Comparison of ENCODE assay signal across 7 mouse cellular contexts in the genomic region with DNA sequence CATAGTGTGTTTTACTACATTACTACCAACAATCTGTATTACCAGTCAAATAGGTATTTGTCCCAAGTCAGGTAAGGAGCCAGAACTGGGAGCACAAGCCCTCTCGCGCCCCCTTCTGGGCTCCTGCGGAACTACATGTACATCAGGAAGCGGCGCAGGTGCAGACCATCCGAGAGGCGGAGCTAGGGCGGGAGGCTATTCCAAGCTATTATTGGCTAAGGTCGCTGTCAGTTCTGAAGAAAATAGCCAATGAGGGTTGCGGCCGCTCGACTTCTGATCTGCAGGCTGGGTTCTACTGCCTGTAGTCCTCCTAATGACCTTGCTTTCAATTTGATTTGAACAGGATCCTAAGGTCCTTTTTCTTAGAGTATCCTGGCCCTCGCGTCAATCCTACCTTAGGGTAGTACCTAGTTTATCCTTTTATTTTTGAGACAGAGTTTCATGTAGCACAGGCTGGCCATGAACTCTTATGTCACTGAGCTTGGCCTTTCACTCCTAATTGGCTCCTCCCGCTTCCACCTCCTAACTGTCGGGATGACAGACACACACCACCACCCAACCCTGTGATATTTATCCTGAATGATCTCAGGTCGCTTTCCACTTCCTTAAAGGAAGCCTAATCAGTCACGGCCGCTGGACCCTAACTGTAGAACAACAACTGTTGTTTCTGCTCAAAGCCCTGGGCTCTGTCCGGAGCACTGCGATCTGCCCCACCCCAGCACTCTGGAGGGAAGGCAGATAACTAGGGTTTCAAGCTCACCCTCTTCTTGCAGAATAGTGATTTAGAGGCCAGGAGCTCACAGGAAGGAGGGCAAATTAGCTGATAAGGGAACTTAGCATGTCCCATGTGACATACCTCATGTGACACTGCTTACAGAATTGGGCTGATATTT. TPM values are rescaled to one million over a fixed set of nuclear protein-coding genes. Genes with fewer than 3 reads are reported as not detected.
DNase-seq lines count a peak whose midpoint lies in the region; ATAC-seq lines count a peak whose summit lies in the region.

No protein-coding gene starts in this region.

- intact Hi-C loops in left cerebral cortex, postnatal 25 days (cut with DNase I) = loop anchor here (5.0 kb wide), 1 partner anchor 68 kb away; no protein-coding TSS in a partner anchor

- WGBS in intestine, embryonic 15.5 days = 12% methylated on average over 21 of the region's 21 CpGs
- WGBS in midbrain, embryonic 10.5 days = 16% methylated on average over 21 of the region's 21 CpGs

- H3K4me2 ChIP-seq in intestine, embryonic 15.5 days (replicated peaks) = peak overlapping the region; percentile 47

- peak; percentile 94 to 95 for DNase-seq in adrenal gland, adult 18-20 months (ENCODE audit: low spot score in 2 of 2)
- DNase-seq in embryo, embryonic 11 days = peak; percentile 92
- DNase-seq in gastrocnemius, postnatal 25 days = peak; percentile 87
- DNase-seq in left cerebral cortex, postnatal 25 days (ENCODE audit: low spot score in 2 of 2) = peak; percentile 92 to 96
- DNase-seq in midbrain, embryonic 10.5 days (ENCODE audit: low spot score) = peak; percentile 87
- peak; percentile 85 for DNase-seq in right cerebral cortex, postnatal 4 days

- no peaks in the 10 kb centered on the region for H3K27me3 ChIP-seq in intestine, embryonic 15.5 days (replicated peaks)
- H3K27me3 ChIP-seq in midbrain, embryonic 10.5 days (ENCODE audit: low read depth, poor library complexity, severe bottlenecking) = peaks cover 29% of the 10 kb centered on the region

- peaks cover 4% of the 10 kb centered on the region; the same call in 1 of the 2 replicates for H3K4me1 ChIP-seq in intestine, embryonic 15.5 days (replicated peaks)
- H3K4me1 ChIP-seq in midbrain, embryonic 10.5 days = peaks cover 26% of the 10 kb centered on the region

- peak overlapping the region; percentile 10; the same call in 1 of the 2 replicates for H3K4me3 ChIP-seq in intestine, embryonic 15.5 days (replicated peaks)
- peak overlapping the region; percentile 41 for H3K4me3 ChIP-seq in midbrain, embryonic 10.5 days

- no peaks in the 10 kb centered on the region for H3K9me3 ChIP-seq in intestine, embryonic 15.5 days
- peaks cover 10% of the 10 kb centered on the region for H3K9me3 ChIP-seq in midbrain, embryonic 10.5 days (replicated peaks)

- peak overlapping the region; percentile 72 for H3K27ac ChIP-seq in intestine, embryonic 15.5 days
- H3K27ac ChIP-seq in midbrain, embryonic 10.5 days (replicated peaks) = peak overlapping the region; percentile 28; the same call in 1 of the 2 replicates

- peak; percentile 90 for ATAC-seq in intestine, embryonic 15.5 days

- no peaks in the 10 kb centered on the region for H3K36me3 ChIP-seq in intestine, embryonic 15.5 days
- no peaks in the 10 kb centered on the region for H3K36me3 ChIP-seq in midbrain, embryonic 10.5 days

- peak overlapping the region; percentile 14; the same call in 1 of the 2 replicates for H3K9ac ChIP-seq in intestine, embryonic 15.5 days

RNA-seq across cellular contexts. Expression of gene Keap1, which starts 18.4 kb away (rescaled TPM):
- total RNA-seq in adrenal gland, adult 18-20 months (2021) = 10 to 100 TPM; 44.9 to 51.2 TPM
- 10 to 100 TPM; 55.0 to 56.3 TPM for total RNA-seq in gastrocnemius, postnatal 25 days (2021)
- polyA plus RNA-seq in intestine, embryonic 15.5 days (2015; fragmentation: Nextera tagmentation; extraction: Ambion mirVana) = 55.8 and 59.8 TPM in 2 replicates
- total RNA-seq in left cerebral cortex, postnatal 25 days (2021) = 10 to 100 TPM; 49.2 to 51.0 TPM
- polyA plus RNA-seq in midbrain, embryonic 10.5 days (2016; fragmentation: Nextera tagmentation; extraction: Ambion mirVana) = 47.1 and 50.8 TPM in 2 replicates

RNA-seq across cellular contexts. Expression of gene S1pr5, which starts 27.5 kb away (rescaled TPM):
- total RNA-seq in adrenal gland, adult 18-20 months (2021) = 1 to 10 TPM in 1 of 2 experiments, under 1 TPM in 1; 0.50 to 1.0 TPM
- total RNA-seq in gastrocnemius, postnatal 25 days (2021) = under 1 TPM; 0.13 to 0.16 TPM
- polyA plus RNA-seq in intestine, embryonic 15.5 days (2015; fragmentation: Nextera tagmentation; extraction: Ambion mirVana) = not detected in 2 replicates
- total RNA-seq in left cerebral cortex, postnatal 25 days (2021) = 1 to 10 TPM; 7.8 to 8.3 TPM
- polyA plus RNA-seq in midbrain, embryonic 10.5 days (2016; fragmentation: Nextera tagmentation; extraction: Ambion mirVana) = 0.10 and 0.11 TPM in 2 replicates

RNA-seq across cellular contexts. Expression of gene Atg4d, which starts 44.4 kb away (rescaled TPM):
- 10 to 100 TPM; 39.9 to 52.6 TPM for total RNA-seq in adrenal gland, adult 18-20 months (2021)
- 10 to 100 TPM; 60.5 to 63.9 TPM for total RNA-seq in gastrocnemius, postnatal 25 days (2021)
- 50.0 and 55.1 TPM in 2 replicates for polyA plus RNA-seq in intestine, embryonic 15.5 days (2015; fragmentation: Nextera tagmentation; extraction: Ambion mirVana)
- total RNA-seq in left cerebral cortex, postnatal 25 days (2021) = 10 to 100 TPM; 40.7 to 49.2 TPM
- polyA plus RNA-seq in midbrain, embryonic 10.5 days (2016; fragmentation: Nextera tagmentation; extraction: Ambion mirVana) = 48.6 and 49.9 TPM in 2 replicates

RNA-seq across cellular contexts. Expression of gene Pde4a, which starts 55.2 kb away (rescaled TPM):
- total RNA-seq in adrenal gland, adult 18-20 months (2021) = 10 to 100 TPM in 1 of 2 experiments, 1 to 10 TPM in 1; 6.2 to 13.3 TPM
- 10 to 100 TPM; 44.6 to 46.7 TPM for total RNA-seq in gastrocnemius, postnatal 25 days (2021)
- 6.0 and 6.8 TPM in 2 replicates for polyA plus RNA-seq in intestine, embryonic 15.5 days (2015; fragmentation: Nextera tagmentation; extraction: Ambion mirVana)
- 10 to 100 TPM; 88.9 to 94.4 TPM for total RNA-seq in left cerebral cortex, postnatal 25 days (2021)
- 3.8 and 5.0 TPM in 2 replicates for polyA plus RNA-seq in midbrain, embryonic 10.5 days (2016; fragmentation: Nextera tagmentation; extraction: Ambion mirVana)

Comparison
In these comparisons a context has a peak if more than half of its experiments do, and no peak if none do; other contexts are left out.
1. Peak in every context shown above with its lines: DNase-seq, ATAC-seq, H3K4me3 ChIP-seq and H3K27ac ChIP-seq.
2. RNA of gene S1pr5, which starts 27.5 kb away (total RNA-seq): 7.8 to 8.3 TPM in left cerebral cortex, postnatal 25 days; 0.50 to 1.0 TPM in adrenal gland, adult 18-20 months and 0.13 to 0.16 TPM in gastrocnemius, postnatal 25 days; every median in the first group is over 4 times any median in the second.